Mouse (Mus musculus): ENCODE measurements at regions not wholly inside any gene's neighbourhood (a gene's known extent, or its start where the extent isn't known, plus 50 kb on each side); places are given as distances from the start of the nearest gene placed in this dataset.

GRCm38 (mm10) chr2:148144816-148145215 lies 98.0 kb upstream of the Foxa2 start:
- DNase-seq (ENCODE audit: low read depth, low spot score): no peak
- no peak for TF ChIP-seq POLR2A (IDR thresholded peaks at IDR 0.05; ENCODE audit: control insufficient read depth in 1 of 2, insufficient read depth in 1 of 2, low read depth in 1 of 2, low read length in 2 of 2, poor library complexity in 1 of 2)
- TF ChIP-seq ZNF384 (IDR thresholded peaks at IDR 0.05; ENCODE audit: low read depth, low read length): no peak
- TF ChIP-seq JUND (IDR thresholded peaks at IDR 0.05; ENCODE audit: low read depth, low read length): no peak
- TF ChIP-seq BHLHE40 (IDR thresholded peaks at IDR 0.05; ENCODE audit: borderline replicate concordance, low read depth, low read length): no peak
- no peak for TF ChIP-seq UBTF (IDR thresholded peaks at IDR 0.05; ENCODE audit: borderline replicate concordance, insufficient read depth, low read depth, low read length)
- TF ChIP-seq TAL1 (IDR thresholded peaks at IDR 0.05; ENCODE audit: low read length): no peak
- TF ChIP-seq KAT2A (conservative IDR thresholded peaks at IDR 0.05; ENCODE audit: low read depth, low read length): no peak
- no peaks in the 10 kb centered on the region for H3K9me3 ChIP-seq (replicated peaks; ENCODE audit: insufficient read depth, low read length)
- no peak overlapping the region for H3K4me3 ChIP-seq (ENCODE audit: control insufficient read depth in 1 of 2, insufficient read depth in 1 of 2, low read depth in 2 of 2, low read length in 2 of 2)
- no peak overlapping the region for H3K27ac ChIP-seq (ENCODE audit: control insufficient read depth, low read depth, low read length)
- H3K27me3 ChIP-seq (ENCODE audit: control insufficient read depth in 1 of 2, insufficient read depth in 2 of 2, low read length in 2 of 2): no peaks in the 10 kb centered on the region
- H3K9ac ChIP-seq (ENCODE audit: control insufficient read depth, low read depth, low read length, poor library complexity, severe bottlenecking): no peak overlapping the region
- H3K4me1 ChIP-seq (ENCODE audit: control insufficient read depth in 1 of 2, insufficient read depth in 2 of 2, low read length in 2 of 2): no peaks in the 10 kb centered on the region
- H3K79me2 ChIP-seq (ENCODE audit: control insufficient read depth, insufficient read depth, low read length, poor library complexity): no peaks in the 10 kb centered on the region
- H3K36me3 ChIP-seq (ENCODE audit: control insufficient read depth in 1 of 2, insufficient read depth in 2 of 2, low read length in 2 of 2): no peaks in the 10 kb centered on the region

GRCm38 (mm10) chr2:148148272-148148671 lies 101.5 kb upstream of the Foxa2 start:
- no peaks in the 10 kb centered on the region for H3K79me2 ChIP-seq (ENCODE audit: control insufficient read depth, insufficient read depth, low read length, poor library complexity)
- no peak for DNase-seq (ENCODE audit: low read depth, low spot score)

GRCm38 (mm10) chr2:148149426-148149825 lies 102.7 kb upstream of the Foxa2 start:
- no peaks in the 10 kb centered on the region for H3K79me2 ChIP-seq (ENCODE audit: control insufficient read depth, insufficient read depth, low read length, poor library complexity)
- no peak for DNase-seq (ENCODE audit: low read depth, low spot score)
- no peaks in the 10 kb centered on the region for H3K36me3 ChIP-seq (ENCODE audit: control insufficient read depth in 1 of 2, insufficient read depth in 2 of 2, low read length in 2 of 2)
- H3K9ac ChIP-seq (ENCODE audit: control insufficient read depth, low read depth, low read length, poor library complexity, severe bottlenecking): no peak overlapping the region
- H3K27me3 ChIP-seq (ENCODE audit: control insufficient read depth in 1 of 2, insufficient read depth in 2 of 2, low read length in 2 of 2): no peaks in the 10 kb centered on the region
- TF ChIP-seq ZKSCAN1 (IDR thresholded peaks at IDR 0.05; ENCODE audit: low read depth, low read length): no peak
- TF ChIP-seq USF1 (IDR thresholded peaks at IDR 0.05; ENCODE audit: low read depth, low read length): no peak
- no peak for TF ChIP-seq MEF2A (IDR thresholded peaks at IDR 0.05; ENCODE audit: extremely low read depth, insufficient replicate concordance, low read depth, low read length, poor library complexity, severe bottlenecking)
- no peak for TF ChIP-seq MAX (IDR thresholded peaks at IDR 0.05; ENCODE audit: low read length)
- H3K4me3 ChIP-seq (ENCODE audit: control insufficient read depth in 1 of 2, insufficient read depth in 1 of 2, low read depth in 2 of 2, low read length in 2 of 2): no peak overlapping the region
- H3K4me1 ChIP-seq (ENCODE audit: control insufficient read depth in 1 of 2, insufficient read depth in 2 of 2, low read length in 2 of 2): no peaks in the 10 kb centered on the region
- H3K27ac ChIP-seq (ENCODE audit: control insufficient read depth, low read depth, low read length): no peak overlapping the region
- H3K9me3 ChIP-seq (replicated peaks; ENCODE audit: insufficient read depth, low read length): no peaks in the 10 kb centered on the region

More at GRCm38 (mm10) chr2:148148272-148148671, 101.5 kb upstream of the Foxa2 start:
- Histone ChIP-seq H3K27ac (ENCODE audit: control insufficient read depth, low read depth, low read length) (no peak overlapping the region), H3K36me3 (ENCODE audit: control insufficient read depth in 1 of 2, insufficient read depth in 2 of 2, low read length in 2 of 2) (no peaks in the 10 kb centered on the region), H3K4me3 (ENCODE audit: control insufficient read depth in 1 of 2, insufficient read depth in 1 of 2, low read depth in 2 of 2, low read length in 2 of 2) (no peak overlapping the region), H3K9me3 (replicated peaks; ENCODE audit: insufficient read depth, low read length) (no peaks in the 10 kb centered on the region), H3K9ac (ENCODE audit: control insufficient read depth, low read depth, low read length, poor library complexity, severe bottlenecking) (no peak overlapping the region), H3K27me3 (ENCODE audit: control insufficient read depth in 1 of 2, insufficient read depth in 2 of 2, low read length in 2 of 2) (no peaks in the 10 kb centered on the region), H3K4me1 (ENCODE audit: control insufficient read depth in 1 of 2, insufficient read depth in 2 of 2, low read length in 2 of 2) (no peaks in the 10 kb centered on the region)
- TF ChIP-seq SMC3 (IDR thresholded peaks at IDR 0.05; ENCODE audit: low read depth, low read length) (no peak), UBTF (IDR thresholded peaks at IDR 0.05; ENCODE audit: borderline replicate concordance, insufficient read depth, low read depth, low read length) (no peak), NRF1 (IDR thresholded peaks at IDR 0.05; ENCODE audit: insufficient read depth, low read depth, low read length, poor library complexity, severe bottlenecking) (no peak), JUND (IDR thresholded peaks at IDR 0.05; ENCODE audit: low read depth, low read length) (no peak), MAFK (IDR thresholded peaks at IDR 0.05; ENCODE audit: borderline replicate concordance, low read depth, low read length) (no peak), POLR2AphosphoS2 (IDR thresholded peaks at IDR 0.05; ENCODE audit: low read length) (no peak), HCFC1 (IDR thresholded peaks at IDR 0.05; ENCODE audit: low read depth, low read length) (no peak), ELF1 (IDR thresholded peaks at IDR 0.05; ENCODE audit: low read depth, low read length) (no peak), BHLHE40 (IDR thresholded peaks at IDR 0.05; ENCODE audit: borderline replicate concordance, low read depth, low read length) (no peak), MEF2A (IDR thresholded peaks at IDR 0.05; ENCODE audit: extremely low read depth, insufficient replicate concordance, low read depth, low read length, poor library complexity, severe bottlenecking) (no peak), ZNF384 (IDR thresholded peaks at IDR 0.05; ENCODE audit: low read depth, low read length) (no peak), EP300 (IDR thresholded peaks at IDR 0.05; ENCODE audit: low read depth in 1 of 2, low read length in 2 of 2) (no peak), GATA1 (IDR thresholded peaks at IDR 0.05; ENCODE audit: low read depth, low read length) (no peak), TBP (IDR thresholded peaks at IDR 0.05; ENCODE audit: low read depth, low read length) (no peak), E2F4 (IDR thresholded peaks at IDR 0.05; ENCODE audit: borderline replicate concordance, low read depth, low read length) (no peak), CHD1 (IDR thresholded peaks at IDR 0.05; ENCODE audit: low read depth, low read length) (no peak)
